Mouse (Mus musculus): ENCODE measurements at regions not wholly inside any gene's neighbourhood (a gene's known extent, or its start where the extent isn't known, plus 50 kb on each side); places are given as distances from the start of the nearest gene placed in this dataset.

- no peak for DNase-seq (ENCODE audit: low spot score in 2 of 2)
These were observed 259.2 kb upstream of the Csf3r start for GRCm38 (mm10) chr4:125765171-125765570.

GRCm38 (mm10) chr4:125777126-125777525, 247.2 kb upstream of the Csf3r start:
- DNase-seq (ENCODE audit: low spot score in 2 of 2): no peak

DNA sequence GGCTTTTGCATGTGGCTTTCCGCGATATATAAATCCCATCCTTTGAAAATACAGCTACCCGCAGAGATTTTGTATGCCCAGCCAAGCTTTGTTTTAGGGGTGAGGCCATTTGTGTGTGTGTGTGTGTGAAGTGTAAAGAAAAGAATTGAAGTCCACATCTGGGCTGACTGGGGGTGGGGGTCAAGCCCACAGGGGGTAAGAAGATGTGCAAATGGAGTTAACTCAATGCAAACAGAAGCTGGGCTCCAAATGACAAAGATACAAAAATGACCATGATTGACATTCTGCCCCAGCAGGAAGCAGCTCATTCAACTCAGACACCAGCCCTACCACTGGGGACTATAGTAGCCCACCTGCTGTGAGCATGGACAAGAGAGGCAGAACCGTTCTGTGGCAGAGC, 244.2 kb upstream of the Csf3r start:
- no peak for DNase-seq (ENCODE audit: low spot score in 2 of 2)

- peak; percentile 63 to 79 for DNase-seq (ENCODE audit: low spot score in 2 of 2)
These were observed 243.3 kb upstream of the Csf3r start for GRCm38 (mm10) chr4:125780921-125781487.

- DNase-seq (ENCODE audit: low spot score in 2 of 2): no peak
These were observed 242.0 kb upstream of the Csf3r start for GRCm38 (mm10) chr4:125782346-125782745.

DNA sequence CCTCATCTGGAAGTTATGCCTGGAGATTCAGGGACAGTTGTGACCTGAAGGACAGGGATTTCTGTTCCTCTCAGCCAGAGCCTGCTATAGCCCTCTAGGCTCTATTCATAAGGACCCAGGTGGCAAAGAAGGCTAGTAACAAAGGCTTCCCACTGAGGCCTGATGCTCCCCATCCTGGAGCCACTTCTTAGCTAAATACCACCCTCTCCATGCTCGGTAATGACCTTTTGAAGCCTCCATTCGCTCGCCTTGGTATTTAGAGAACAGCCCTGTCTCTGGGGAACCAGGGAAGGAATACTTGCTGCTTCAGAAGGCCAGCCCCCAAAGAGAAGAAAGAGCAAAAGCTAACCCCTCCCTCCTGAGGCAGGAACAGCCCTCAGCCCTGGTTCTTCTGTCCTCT, 238.3 kb upstream of the Csf3r start:
- DNase-seq (ENCODE audit: low spot score in 2 of 2): no peak

- DNase-seq (ENCODE audit: low spot score in 2 of 2): no peak
These were observed 229.7 kb upstream of the Csf3r start for GRCm38 (mm10) chr4:125794679-125795078.

DNA sequence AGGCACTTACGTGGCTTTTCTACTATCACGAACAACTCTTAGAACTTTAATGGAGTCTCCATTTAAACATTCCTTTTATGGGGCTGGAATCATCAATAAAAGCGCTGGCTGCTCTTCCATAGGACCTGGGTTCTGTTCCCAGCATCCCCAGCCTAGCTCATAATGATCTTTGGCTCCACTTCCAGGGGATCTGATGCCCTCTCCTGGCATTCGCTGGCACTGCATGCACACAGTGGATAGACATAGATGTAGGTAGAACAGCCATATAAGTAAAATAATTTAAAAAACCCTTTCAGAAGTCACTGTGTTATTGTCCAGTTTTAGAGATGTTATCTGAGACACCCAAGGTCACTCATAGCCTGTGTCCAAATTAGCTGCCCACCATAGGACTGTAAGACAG, 216.4 kb upstream of the Csf3r start:
- DNase-seq (ENCODE audit: low spot score in 2 of 2): no peak

GRCm38 (mm10) chr4:125809446-125810108, 214.8 kb upstream of the Csf3r start:
- DNase-seq (ENCODE audit: low spot score in 2 of 2): no peak

- DNase-seq (ENCODE audit: low spot score in 2 of 2): no peak
These were observed 214.1 kb upstream of the Csf3r start for GRCm38 (mm10) chr4:125810247-125810646.

- DNase-seq (ENCODE audit: low spot score in 2 of 2): peak; percentile 86 to 91
These were observed 210.0 kb upstream of the Csf3r start for GRCm38 (mm10) chr4:125814311-125814710.

- DNase-seq (ENCODE audit: low spot score in 2 of 2): no peak
These were observed 209.1 kb upstream of the Csf3r start for GRCm38 (mm10) chr4:125815276-125815675.

DNA sequence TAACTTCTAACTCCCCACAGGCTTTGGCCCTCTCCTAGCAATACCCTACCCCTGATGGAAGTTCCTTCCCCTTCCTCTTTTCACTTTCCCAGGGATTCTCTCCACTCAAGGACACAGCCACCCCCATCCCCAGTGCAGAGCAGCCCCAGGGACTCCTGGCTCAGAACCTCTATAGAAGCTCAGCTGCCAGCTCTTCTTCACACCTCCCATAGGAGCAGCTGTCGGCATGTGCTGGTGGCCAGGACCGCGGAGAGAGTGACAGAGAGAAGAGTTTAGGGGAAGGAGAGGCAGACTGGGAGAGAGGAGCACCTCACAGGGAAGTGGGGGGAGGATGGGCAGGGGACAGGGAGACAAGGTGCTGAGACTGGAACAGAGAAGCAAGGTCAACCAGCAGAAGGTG, 199.8 kb upstream of the Csf3r start:
- DNase-seq (ENCODE audit: low spot score in 2 of 2): peak; percentile 67 to 78

- DNase-seq (ENCODE audit: low spot score in 2 of 2): peak; percentile 44 to 49
These were observed 197.9 kb upstream of the Csf3r start for GRCm38 (mm10) chr4:125826416-125826815.

DNA sequence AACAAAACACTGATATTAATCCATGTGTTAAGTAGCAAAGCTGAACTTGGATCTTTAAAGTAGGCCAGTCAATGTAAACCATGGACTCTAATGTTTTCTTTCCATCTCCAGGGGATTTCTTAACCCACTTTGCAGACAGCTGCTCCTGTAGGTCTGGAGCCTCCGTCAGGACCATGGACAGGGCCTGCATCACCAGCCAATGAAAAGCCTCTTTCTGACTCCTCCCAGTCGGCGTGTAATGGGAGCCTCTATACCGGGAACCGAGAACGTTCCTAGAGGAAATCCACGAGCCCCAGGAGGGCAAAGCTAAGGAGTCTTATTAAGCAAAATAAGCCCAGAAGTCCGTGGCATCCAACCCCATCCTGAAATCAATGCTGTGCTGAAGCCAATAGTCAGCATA, 189.1 kb upstream of the Csf3r start:
- DNase-seq (ENCODE audit: low spot score in 2 of 2): no peak

DNA sequence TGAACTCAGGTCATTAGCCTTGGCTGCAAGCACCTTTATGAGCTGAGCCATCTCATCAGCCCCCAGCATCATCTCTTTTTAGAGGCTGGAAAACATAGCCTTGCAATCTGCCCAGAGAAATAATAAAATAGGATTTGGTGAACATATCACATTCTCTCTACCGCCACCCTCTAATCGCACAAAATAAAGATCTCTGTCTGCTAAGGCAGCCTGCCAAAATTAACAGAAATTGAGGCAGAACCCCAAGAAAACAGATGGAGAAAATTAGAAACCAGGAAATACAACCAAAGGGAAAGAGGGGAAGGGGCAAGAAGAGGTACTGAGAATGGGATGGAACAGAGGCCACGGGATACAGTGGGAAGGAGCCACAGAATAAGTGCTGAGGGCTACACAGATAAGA, 176.8 kb upstream of the Csf3r start:
- no peak for DNase-seq (ENCODE audit: low spot score in 2 of 2)

GRCm38 (mm10) chr4:125850300-125850699, 174.1 kb upstream of the Csf3r start:
- peak; percentile 41 to 55 for DNase-seq (ENCODE audit: low spot score in 2 of 2)

GRCm38 (mm10) chr4:125852545-125852944, 171.8 kb upstream of the Csf3r start:
- DNase-seq (ENCODE audit: low spot score in 2 of 2): peak in 1 of 2 experiments; percentile 9

- peak in 1 of 2 experiments; percentile 20 for DNase-seq (ENCODE audit: low spot score in 2 of 2)
These were observed 168.3 kb upstream of the Csf3r start for GRCm38 (mm10) chr4:125855983-125856591.

- DNase-seq (ENCODE audit: low spot score in 2 of 2): no peak
These were observed 167.6 kb upstream of the Csf3r start for GRCm38 (mm10) chr4:125856781-125857180.

GRCm38 (mm10) chr4:125865057-125865456, 159.3 kb upstream of the Csf3r start:
- DNase-seq (ENCODE audit: low spot score in 2 of 2): no peak

- no peak for DNase-seq (ENCODE audit: low spot score in 2 of 2)
These were observed 158.6 kb upstream of the Csf3r start for GRCm38 (mm10) chr4:125865728-125866127.

- DNase-seq (ENCODE audit: low spot score in 2 of 2): no peak
These were observed 153.1 kb upstream of the Csf3r start for GRCm38 (mm10) chr4:125871211-125871610.
